In the genomic region with DNA sequence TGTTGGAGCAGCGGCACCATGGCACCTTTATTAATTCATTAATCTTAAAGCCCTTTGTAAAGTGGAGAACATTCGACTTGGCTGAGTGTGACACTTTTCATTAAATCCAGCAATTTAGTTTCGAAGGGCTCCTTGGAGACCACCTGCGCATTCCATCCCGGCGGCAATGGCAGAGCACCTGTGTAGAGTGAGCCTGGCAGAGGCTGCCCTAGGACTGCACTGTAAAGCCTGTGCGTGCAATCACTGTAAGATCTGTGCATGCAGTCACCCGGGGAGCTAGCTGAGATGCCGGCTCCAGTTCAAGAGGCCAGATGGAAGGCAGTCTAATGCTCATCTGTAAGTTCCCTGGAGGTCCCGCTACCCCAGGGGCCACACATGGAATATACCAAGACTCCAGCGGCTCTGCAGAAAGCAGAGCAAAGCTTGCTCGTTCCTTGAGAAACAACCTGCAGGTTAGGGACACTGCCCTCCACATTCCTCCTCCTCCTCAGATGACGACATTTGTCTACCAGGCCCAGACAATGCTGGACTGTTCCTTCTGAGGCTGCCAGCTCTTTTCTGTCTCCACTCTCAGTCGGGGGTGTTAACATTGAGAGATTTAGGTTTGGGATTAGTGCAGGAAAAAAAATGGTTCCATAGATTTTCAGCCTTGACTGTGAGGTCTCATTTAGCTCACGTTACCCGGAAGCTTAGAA, we compare ENCODE assay signal across 24 mouse cellular contexts.
DNase-seq lines count a peak whose midpoint lies in the region; ATAC-seq and TF ChIP-seq lines count a peak whose summit lies in the region.
"Had no signal": no experiment of that assay in that cellular context is flagged by ENCODE, and none has a peak within 500 bp of the region (broad histone marks: within the 10 kb centered on the region; RNA-seq: fewer than 3 reads in every experiment).

No protein-coding gene starts in this region.

- 58% methylated on average over 16 of the region's 16 CpGs for WGBS in lung, embryonic 14.5 days
- WGBS in midbrain, embryonic 14.5 days, result 55% methylated on average over 16 of the region's 16 CpGs
- 83% methylated on average over 16 of the region's 16 CpGs for WGBS in limb, embryonic 10.5 days

- H3K9me3 ChIP-seq in lung, embryonic 14.5 days (ENCODE audit: low read depth, low read length), result no peaks in the 10 kb centered on the region
- H3K9me3 ChIP-seq in midbrain, embryonic 14.5 days (ENCODE audit: control insufficient read depth, low read length), result no peaks in the 10 kb centered on the region
- H3K9me3 ChIP-seq in limb, embryonic 10.5 days (replicated peaks), result no peaks in the 10 kb centered on the region
- H3K9me3 ChIP-seq: limb, embryonic 12.5 days; liver, embryonic 13.5 days; lung, embryonic 15.5 days; neural tube, embryonic 13.5 days had no signal

- no peaks in the 10 kb centered on the region for H3K36me3 ChIP-seq in lung, embryonic 14.5 days (ENCODE audit: insufficient read depth)
- no peaks in the 10 kb centered on the region for H3K36me3 ChIP-seq in midbrain, embryonic 14.5 days (ENCODE audit: control insufficient read depth, insufficient read depth, low read length)
- H3K36me3 ChIP-seq in limb, embryonic 10.5 days, result no peaks in the 10 kb centered on the region
- H3K36me3 ChIP-seq: limb, embryonic 12.5 days; liver, embryonic 13.5 days; lung, embryonic 15.5 days; neural tube, embryonic 13.5 days had no signal

- peak; percentile 75 for DNase-seq in heart, adult 11 months
- no peak for DNase-seq in heart, postnatal 4 days
- peak; percentile 44 for DNase-seq in lung, embryonic 14.5 days
- DNase-seq in lung, postnatal 10 days, result no peak
- DNase-seq in gonadal fat pad, adult 2 months (ENCODE audit: low read depth), result peak; percentile 30
- peak; percentile 12 for DNase-seq in midbrain, embryonic 14.5 days
- no peak for DNase-seq in limb, embryonic 10.5 days (ENCODE audit: low spot score)
- no peak for DNase-seq in spleen, postnatal 10 days (ENCODE audit: low spot score in 2 of 2)
- DNase-seq: adrenal gland, postnatal 25 days; cerebellum, adult 18-20 months; gastrocnemius, postnatal 25 days; heart, postnatal 10 days; kidney, adult 8-10 months; layer of hippocampus, adult 9-11 months; liver, embryonic 13.5 days; right cerebral cortex, postnatal 25 days had no signal

- H3K27ac ChIP-seq in lung, embryonic 14.5 days (ENCODE audit: low read depth), result no peak overlapping the region
- no peak overlapping the region for H3K27ac ChIP-seq in midbrain, embryonic 14.5 days (replicated peaks; ENCODE audit: low read depth, low read length)
- H3K27ac ChIP-seq in limb, embryonic 10.5 days, result no peak overlapping the region; the same call in 1 of the 2 replicates
- H3K27ac ChIP-seq: left cerebral cortex, adult 2 months; limb, embryonic 12.5 days; liver, embryonic 13.5 days; lung, embryonic 15.5 days; neural tube, embryonic 13.5 days had no signal

- no peak overlapping the region for H3K9ac ChIP-seq in lung, embryonic 14.5 days
- no peak overlapping the region for H3K9ac ChIP-seq in midbrain, embryonic 14.5 days (replicated peaks; ENCODE audit: low read length)
- H3K9ac ChIP-seq: limb, embryonic 12.5 days; liver, embryonic 13.5 days; lung, embryonic 15.5 days; neural tube, embryonic 13.5 days had no signal

- no peaks in the 10 kb centered on the region for H3K4me1 ChIP-seq in lung, embryonic 14.5 days (ENCODE audit: insufficient read depth)
- no peaks in the 10 kb centered on the region for H3K4me1 ChIP-seq in midbrain, embryonic 14.5 days (ENCODE audit: control insufficient read depth, insufficient read depth, low read length)
- H3K4me1 ChIP-seq in limb, embryonic 10.5 days, result no peaks in the 10 kb centered on the region
- H3K4me1 ChIP-seq: limb, embryonic 12.5 days; liver, embryonic 13.5 days; lung, embryonic 15.5 days had no signal

- H3K27me3 ChIP-seq in lung, embryonic 14.5 days (ENCODE audit: insufficient read depth, low read length), result no peaks in the 10 kb centered on the region
- no peaks in the 10 kb centered on the region for H3K27me3 ChIP-seq in midbrain, embryonic 14.5 days (ENCODE audit: control insufficient read depth, insufficient read depth, low read length)
- H3K27me3 ChIP-seq in limb, embryonic 10.5 days (ENCODE audit: low read depth, poor library complexity, severe bottlenecking), result no peaks in the 10 kb centered on the region
- H3K27me3 ChIP-seq: CH12.LX; limb, embryonic 12.5 days; liver, embryonic 13.5 days; lung, embryonic 15.5 days; neural tube, embryonic 13.5 days had no signal

- TF ChIP-seq CTCF in lung, embryonic 14.5 days (IDR thresholded peaks at IDR 0.05; ENCODE audit: low read depth), result no peak

- H3K4me3 ChIP-seq in lung, embryonic 14.5 days (ENCODE audit: low read depth, low read length), result no peak overlapping the region
- no peak overlapping the region for H3K4me3 ChIP-seq in midbrain, embryonic 14.5 days (replicated peaks; ENCODE audit: low read depth, low read length)
- no peak overlapping the region for H3K4me3 ChIP-seq in limb, embryonic 10.5 days
- H3K4me3 ChIP-seq: erythroblast, embryonic 14.5 days; left cerebral cortex, adult 2 months; limb, embryonic 12.5 days; liver, embryonic 13.5 days; lung, embryonic 15.5 days; neural tube, embryonic 13.5 days had no signal

- H3K4me2 ChIP-seq in lung, embryonic 14.5 days, result no peak overlapping the region
- no peak overlapping the region for H3K4me2 ChIP-seq in midbrain, embryonic 14.5 days (ENCODE audit: low read length)
- H3K4me2 ChIP-seq: limb, embryonic 12.5 days; liver, embryonic 13.5 days; lung, embryonic 15.5 days; neural tube, embryonic 13.5 days had no signal

- ATAC-seq in lung, embryonic 14.5 days (ENCODE audit: insufficient read depth), result peak; percentile 47; the same call in 1 of the 2 replicates
- no peak for ATAC-seq in midbrain, embryonic 14.5 days (ENCODE audit: low FRiP score, low TSS enrichment)
- ATAC-seq: forebrain, embryonic 14.5 days; inflammation-experienced regulatory T-cells, adult 6 months had no signal

Comparison
In these comparisons a context has a peak if more than half of its experiments do, and no peak if none do; other contexts are left out.
1. DNase-seq: peak in heart, adult 11 months (single experiment), lung, embryonic 14.5 days (single experiment), gonadal fat pad, adult 2 months (single experiment) and midbrain, embryonic 14.5 days (single experiment); none in heart, postnatal 4 days (single experiment), lung, postnatal 10 days (single experiment), limb, embryonic 10.5 days (single experiment) and spleen, postnatal 10 days (0 of 2).